Mouse (Mus musculus): Measurements from ENCODE around the gene Crmp1.

GRCm38 (mm10) chr5:37252101-37252804 lies 10.5 kb downstream of the Crmp1 start:
- TF ChIP-seq CTCF (IDR thresholded peaks at IDR 0.05; ENCODE audit: low read depth) (no peak), EP300 (IDR thresholded peaks at IDR 0.05; ENCODE audit: low read depth) (no peak)
